Mouse (Mus musculus) liver, embryonic 14.5 days (tissue): ENCODE results near the gene Calr.

Source experiments
- CTCF ChIP-seq: IDR thresholded peaks from 2 replicates; pipeline ENCODE4 v1.5.1; 2016; ENCODE audit warnings: antibody characterized with exemption, low read depth, control low read depth
- EP300 ChIP-seq: IDR thresholded peaks from 2 replicates; pipeline ENCODE4 v1.6.1; 2016; ENCODE audit warnings: antibody characterized with exemption, low read depth

- TF ChIP-seq CTCF (no peak), EP300 (no peak)
Observed at GRCm38 (mm10) chr8:84872309-84872965, 25.7 kb upstream of the Calr start.
